Mouse (Mus musculus) ES-E14 (cell line): ENCODE measurements around the gene Hmbs.

Experiments used
- CHD2 ChIP-seq: IDR thresholded peaks from 2 replicates; pipeline ENCODE4 v1.6.1; 2014; ENCODE audit warnings: mild to moderate bottlenecking, low read depth, low read length, inconsistent platforms
- ZC3H11A ChIP-seq: IDR thresholded peaks from 2 replicates; pipeline ENCODE4 v1.6.1; 2012; ENCODE audit warnings: low read depth, mild to moderate bottlenecking, inconsistent platforms, low read length, borderline replicate concordance
- ZNF384 ChIP-seq: IDR thresholded peaks from 2 replicates; pipeline ENCODE4 v1.6.1; 2012; ENCODE audit warnings: low read depth, low read length, inconsistent platforms

DNA sequence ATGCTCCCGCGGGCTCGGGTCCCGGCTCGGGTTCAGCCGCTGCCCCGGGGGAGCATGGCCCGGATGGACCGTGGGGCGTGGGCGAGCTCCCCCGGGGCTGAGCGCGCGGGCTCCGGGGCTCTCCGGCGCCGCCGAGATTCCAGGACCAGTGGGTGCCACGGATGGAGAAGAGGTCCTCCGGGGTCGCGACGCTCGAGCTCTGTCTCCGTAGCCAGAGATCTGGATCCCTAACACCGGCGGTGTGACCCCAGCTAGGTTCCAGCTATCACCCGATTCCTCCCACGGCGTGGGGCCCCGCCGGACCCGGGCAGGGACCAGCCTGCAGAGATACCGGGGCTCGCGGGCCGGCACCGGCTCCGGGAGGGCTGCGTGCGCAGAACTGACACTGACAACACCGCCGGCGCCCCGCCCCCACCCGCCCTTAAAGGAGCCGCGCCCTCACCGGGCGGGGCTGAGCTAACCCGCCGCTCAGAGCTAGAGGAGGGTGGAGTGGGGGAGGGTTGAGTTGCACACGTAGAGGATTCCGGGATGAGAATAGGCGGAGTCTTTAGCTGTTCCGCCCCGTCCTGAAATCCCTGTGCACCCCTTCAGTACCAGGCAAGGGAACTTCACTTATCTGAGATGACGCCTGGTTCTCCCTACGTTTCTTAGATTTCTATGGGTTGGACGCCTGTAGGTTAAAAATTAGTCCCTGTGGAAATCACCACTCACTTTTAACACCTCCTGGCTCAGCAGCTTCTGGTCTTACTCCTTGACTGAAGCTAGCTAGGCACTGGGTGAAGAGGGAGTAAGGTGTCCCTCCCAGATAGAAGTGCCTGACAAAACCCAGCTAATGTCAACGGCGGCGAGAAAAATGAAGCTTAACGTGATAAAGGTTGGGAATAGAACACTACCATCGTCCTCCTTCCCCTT, 23.9 kb downstream of the Hmbs start, which contains the start of gene C2cd2l:
- TF ChIP-seq CHD2 (no peak), ZC3H11A (no peak), ZNF384 (no peak)
